ENCODE assay signal across 11 mouse cellular contexts in genomic region chr15:80098809-80099208, GRCm38 (mm10). TPM values are rescaled to one million over a fixed set of nuclear protein-coding genes. Genes with fewer than 3 reads are reported as not detected.
DNase-seq lines count a peak whose midpoint lies in the region; ATAC-seq and TF ChIP-seq lines count a peak whose summit lies in the region.
"Had no signal": no experiment of that assay in that cellular context is flagged by ENCODE, and none has a peak within 500 bp of the region (broad histone marks: within the 10 kb centered on the region; RNA-seq: fewer than 3 reads in every experiment).

No protein-coding gene starts in this region.

- peak; percentile 37 to 50 for DNase-seq in cerebellum, adult 18-20 months
- DNase-seq in cerebellum, adult 8-10 months = no peak
- no peak for DNase-seq in layer of hippocampus, adult 2 months (ENCODE audit: low spot score in 2 of 2)
- DNase-seq in layer of hippocampus, postnatal 25 days (ENCODE audit: extremely low spot score in 1 of 2, low spot score in 1 of 2) = no peak
- peak; percentile 43 for DNase-seq in adrenal gland, postnatal 25 days
- DNase-seq in spleen, postnatal 36 days (ENCODE audit: low spot score in 2 of 2) = no peak
- DNase-seq in urinary bladder, adult 18-20 months (ENCODE audit: low spot score in 2 of 2) = no peak
- DNase-seq: gastrocnemius, postnatal 36 days; kidney, postnatal 25 days had no signal

- peak overlapping the region; percentile 80 for H3K4me2 ChIP-seq in liver, embryonic 16.5 days (ENCODE audit: low read depth, low read length)
- H3K4me2 ChIP-seq: lung, embryonic 15.5 days had no signal

- WGBS in liver, embryonic 16.5 days (ENCODE audit: insufficient replicate concordance) = 24% methylated on average over 9 of the region's 9 CpGs

- no peaks in the 10 kb centered on the region for H3K9me3 ChIP-seq in liver, embryonic 16.5 days (replicated peaks; ENCODE audit: control insufficient read depth, low read length)
- H3K9me3 ChIP-seq: lung, embryonic 15.5 days had no signal

- ATAC-seq in liver, embryonic 16.5 days (ENCODE audit: low read depth) = no peak

- no peak for TF ChIP-seq CTCF in layer of hippocampus, adult 2 months (conservative IDR thresholded peaks at IDR 0.05)

- peak overlapping the region; percentile 79 for H3K27ac ChIP-seq in layer of hippocampus, adult 2 months
- H3K27ac ChIP-seq in liver, embryonic 16.5 days (ENCODE audit: low read length) = peak overlapping the region; percentile 98
- H3K27ac ChIP-seq: lung, embryonic 15.5 days had no signal

- H3K9ac ChIP-seq in liver, embryonic 16.5 days (ENCODE audit: low read depth, low read length) = peak overlapping the region; percentile 62
- H3K9ac ChIP-seq: lung, embryonic 15.5 days had no signal

- peaks cover 43% of the 10 kb centered on the region for H3K4me1 ChIP-seq in liver, embryonic 16.5 days (ENCODE audit: control insufficient read depth, low read depth, low read length)

- no peak overlapping the region for H3K4me3 ChIP-seq in layer of hippocampus, adult 2 months
- H3K4me3 ChIP-seq in liver, embryonic 16.5 days (ENCODE audit: low read depth, low read length) = peak overlapping the region; percentile 53
- H3K4me3 ChIP-seq: lung, embryonic 15.5 days had no signal

- no peaks in the 10 kb centered on the region for H3K27me3 ChIP-seq in liver, embryonic 16.5 days (ENCODE audit: control insufficient read depth, insufficient read depth, low read depth, low read length)

- H3K36me3 ChIP-seq in liver, embryonic 16.5 days (ENCODE audit: control insufficient read depth, insufficient read depth) = no peaks in the 10 kb centered on the region
- H3K36me3 ChIP-seq: lung, embryonic 15.5 days had no signal

RNA-seq across cellular contexts. Expression of gene Rpl3, which starts 7.1 kb away (rescaled TPM):
- 100 to 1,000 TPM; 558 to 583 TPM for total RNA-seq in layer of hippocampus, adult 2 months (2021)
- 100 to 1,000 TPM; 494 to 606 TPM for total RNA-seq in layer of hippocampus, postnatal 25 days (2021)
- total RNA-seq in adrenal gland, postnatal 25 days (2021) = 485 and 642 TPM in 2 replicates
- polyA plus RNA-seq in liver, embryonic 16.5 days (2015; fragmentation: Nextera tagmentation; extraction: Ambion mirVana) = 481 and 545 TPM in 2 replicates

RNA-seq across cellular contexts. Expression of gene Syngr1, which starts 7.7 kb away (rescaled TPM):
- total RNA-seq in layer of hippocampus, adult 2 months (2021) = 100 to 1,000 TPM; 356 to 380 TPM
- total RNA-seq in layer of hippocampus, postnatal 25 days (2021) = 100 to 1,000 TPM; 387 to 409 TPM
- total RNA-seq in adrenal gland, postnatal 25 days (2021) = 22.2 and 27.6 TPM in 2 replicates
- 11.3 and 12.7 TPM in 2 replicates for polyA plus RNA-seq in liver, embryonic 16.5 days (2015; fragmentation: Nextera tagmentation; extraction: Ambion mirVana)

RNA-seq across cellular contexts. Expression of gene Tab1, which starts 34.1 kb away (rescaled TPM):
- 10 to 100 TPM; 28.2 to 30.2 TPM for total RNA-seq in layer of hippocampus, adult 2 months (2021)
- 10 to 100 TPM; 25.1 to 33.8 TPM for total RNA-seq in layer of hippocampus, postnatal 25 days (2021)
- 20.5 and 26.7 TPM in 2 replicates for total RNA-seq in adrenal gland, postnatal 25 days (2021)
- polyA plus RNA-seq in liver, embryonic 16.5 days (2015; fragmentation: Nextera tagmentation; extraction: Ambion mirVana) = 11.3 and 12.2 TPM in 2 replicates

Comparison
In these comparisons a context has a peak if more than half of its experiments do, and no peak if none do; other contexts are left out.
1. DNase-seq: peak in cerebellum, adult 18-20 months (2 of 2) and adrenal gland, postnatal 25 days (single experiment); none in cerebellum, adult 8-10 months (single experiment), layer of hippocampus, adult 2 months (0 of 2), layer of hippocampus, postnatal 25 days (0 of 2), spleen, postnatal 36 days (0 of 2) and urinary bladder, adult 18-20 months (0 of 2).
2. RNA of gene Syngr1, which starts 7.7 kb away (total RNA-seq): 387 to 409 TPM in layer of hippocampus, postnatal 25 days and 356 to 380 TPM in layer of hippocampus, adult 2 months; 22.2 to 27.6 TPM in adrenal gland, postnatal 25 days; every median in the first group is over 10 times any median in the second.